22 mouse cellular contexts compared by ENCODE assay signal in genomic region chr9:57610359-57610826, GRCm38 (mm10). TPM values are rescaled to one million over a fixed set of nuclear protein-coding genes. Genes with fewer than 3 reads are reported as not detected.
DNase-seq lines count a peak whose midpoint lies in the region; ATAC-seq and TF ChIP-seq lines count a peak whose summit lies in the region.
"Had no signal": no experiment of that assay in that cellular context is flagged by ENCODE, and none has a peak within 500 bp of the region (broad histone marks: within the 10 kb centered on the region; RNA-seq: fewer than 3 reads in every experiment).

No protein-coding gene starts in this region.

- H3K9ac ChIP-seq in liver, adult 2 months (ENCODE audit: low read depth, low read length), result no peak overlapping the region
- H3K9ac ChIP-seq in forebrain, postnatal 0 days, result no peak overlapping the region
- H3K9ac ChIP-seq: liver, embryonic 14.5 days; midbrain, embryonic 12.5 days; neural tube, embryonic 13.5 days had no signal

- no peak overlapping the region for H3K4me2 ChIP-seq in forebrain, postnatal 0 days (ENCODE audit: low read depth)
- H3K4me2 ChIP-seq: midbrain, embryonic 12.5 days; neural tube, embryonic 13.5 days had no signal

- H3K27me3 ChIP-seq in cerebellum, adult 2 months (ENCODE audit: control insufficient read depth, insufficient read depth, low read length), result no peaks in the 10 kb centered on the region
- H3K27me3 ChIP-seq in liver, adult 2 months (ENCODE audit: control insufficient read depth, insufficient read depth, low read length), result peaks cover 4% of the 10 kb centered on the region; the same call in 1 of the 2 replicates
- H3K27me3 ChIP-seq in forebrain, postnatal 0 days (ENCODE audit: insufficient read depth, low read length), result peaks cover 14% of the 10 kb centered on the region

- no peak overlapping the region for H3K4me3 ChIP-seq in cerebellum, adult 2 months (replicated peaks; ENCODE audit: insufficient read depth, low read depth, low read length)
- H3K4me3 ChIP-seq in liver, adult 2 months (ENCODE audit: insufficient read depth, low read depth, low read length), result no peak overlapping the region
- no peak overlapping the region for H3K4me3 ChIP-seq in forebrain, postnatal 0 days (ENCODE audit: low read depth, low read length)
- H3K4me3 ChIP-seq: gastrocnemius, adult 2 months; heart, embryonic 10.5 days; midbrain, embryonic 12.5 days; neural tube, embryonic 13.5 days had no signal

- WGBS in cerebellum, adult 2 months, result 17% methylated on average over 3 of the region's 3 CpGs
- 55% methylated on average over 3 of the region's 3 CpGs for WGBS in liver, adult 2 months
- 25% methylated on average over 3 of the region's 3 CpGs for WGBS in forebrain, postnatal 0 days

- H3K4me1 ChIP-seq in cerebellum, adult 2 months (ENCODE audit: control insufficient read depth, insufficient read depth, low read length), result peaks cover 20% of the 10 kb centered on the region
- no peaks in the 10 kb centered on the region for H3K4me1 ChIP-seq in liver, adult 2 months (ENCODE audit: control insufficient read depth, insufficient read depth, low read length)
- peaks cover 13% of the 10 kb centered on the region for H3K4me1 ChIP-seq in forebrain, postnatal 0 days (ENCODE audit: insufficient read depth)

- no peaks in the 10 kb centered on the region for H3K79me2 ChIP-seq in liver, adult 2 months (ENCODE audit: control insufficient read depth, insufficient read depth, low read length)

- no peaks in the 10 kb centered on the region for H3K36me3 ChIP-seq in liver, adult 2 months (ENCODE audit: control insufficient read depth, insufficient read depth, low read length)
- no peaks in the 10 kb centered on the region for H3K36me3 ChIP-seq in forebrain, postnatal 0 days (ENCODE audit: insufficient read depth)
- H3K36me3 ChIP-seq: heart, embryonic 10.5 days; midbrain, embryonic 12.5 days; neural tube, embryonic 13.5 days had no signal

- TF ChIP-seq CTCF in cerebellum, adult 2 months (IDR thresholded peaks at IDR 0.05; ENCODE audit: borderline replicate concordance, insufficient read depth, low read depth, low read length), result no peak
- TF ChIP-seq CTCF in liver, adult 2 months (IDR thresholded peaks at IDR 0.05; ENCODE audit: low read depth, low read length), result no peak
- no peak for TF ChIP-seq CTCF in forebrain, postnatal 0 days (IDR thresholded peaks at IDR 0.05; ENCODE audit: low read depth)

- peak; percentile 68 for ATAC-seq in forebrain, postnatal 0 days
- ATAC-seq in megakaryocyte progenitor cell, adult 5-6 weeks (replicated peaks; ENCODE audit: poor library complexity), result no peak
- ATAC-seq: intestine, embryonic 16.5 days had no signal

- no peaks in the 10 kb centered on the region for H3K9me3 ChIP-seq in forebrain, postnatal 0 days (ENCODE audit: low read length)
- H3K9me3 ChIP-seq: heart, embryonic 10.5 days; midbrain, embryonic 12.5 days; neural tube, embryonic 13.5 days had no signal

- peak overlapping the region; percentile 36; the same call in 1 of the 2 replicates for H3K27ac ChIP-seq in cerebellum, adult 2 months (ENCODE audit: insufficient read depth, low read length)
- H3K27ac ChIP-seq in liver, adult 2 months (replicated peaks; ENCODE audit: insufficient read depth, low read depth, low read length), result no peak overlapping the region
- H3K27ac ChIP-seq in forebrain, postnatal 0 days (ENCODE audit: low read depth, low read length), result peak overlapping the region; percentile 42; the same call in 1 of the 2 replicates
- H3K27ac ChIP-seq: gastrocnemius, adult 2 months; heart, embryonic 10.5 days; kidney, postnatal 0 days; liver, embryonic 14.5 days; neural tube, embryonic 13.5 days; stomach, postnatal 0 days had no signal

- no peak for TF ChIP-seq POLR2A in cerebellum, adult 2 months (IDR thresholded peaks at IDR 0.05; ENCODE audit: borderline replicate concordance, insufficient read depth, low read length)
- TF ChIP-seq POLR2A in liver, adult 2 months (IDR thresholded peaks at IDR 0.05; ENCODE audit: extremely low read depth, insufficient read depth, low read length), result no peak

- peak; percentile 54 to 70 for DNase-seq in cerebellum, adult 2 months
- no peak for DNase-seq in cerebellum, postnatal 4 days (ENCODE audit: low spot score in 2 of 2)
- peak; percentile 46 for DNase-seq in liver, adult 2 months (ENCODE audit: extremely low read depth, low read depth, low spot score)
- DNase-seq in liver (no peak), adipocyte (ENCODE audit: low spot score) (peak; percentile 92)
- DNase-seq in forebrain, postnatal 0 days, result peak; percentile 75
- DNase-seq in adrenal gland, postnatal 4 days (ENCODE audit: low spot score in 2 of 2), result no peak
- DNase-seq: gastrocnemius, adult 2 months; left cerebral cortex, postnatal 4 days; lung, postnatal 10 days had no signal

RNA-seq across cellular contexts. Expression of gene Cplx3, which starts 4.3 kb away (rescaled TPM):
- 1.4 and 1.5 TPM in 2 replicates for polyA plus RNA-seq in cerebellum, adult 2 months (2012; rRNA removed)
- total RNA-seq in liver, adult 2 months (2014; rRNA removed), result not detected in 2 replicates
- polyA plus RNA-seq in liver, adult 2 months (2012; rRNA removed), result not detected in 2 replicates
- total RNA-seq in forebrain, postnatal 0 days (2014; rRNA removed), result 0.67 and 1.8 TPM in 2 replicates
- 1.2 and 2.6 TPM in 2 replicates for polyA plus RNA-seq in forebrain, postnatal 0 days (2015; fragmentation: Nextera tagmentation; extraction: Ambion mirVana)
- not detected in 2 replicates for total RNA-seq in megakaryocyte progenitor cell, adult 5-6 weeks (2015)
- total RNA-seq in megakaryocyte progenitor cell, adult 5-6 weeks (2017), result not detected in 2 replicates
- total RNA-seq in adrenal gland, postnatal 4 days (2021), result not detected
- total RNA-seq: ES-E14; gastrocnemius, adult 2 months; heart, postnatal 25 days had no signal
- polyA plus RNA-seq: intestine, embryonic 16.5 days; kidney, postnatal 0 days; liver, embryonic 14.5 days; neural tube, embryonic 13.5 days; stomach, postnatal 0 days; urinary bladder, adult 2 months had no signal

RNA-seq across cellular contexts. Expression of gene Lman1l, which starts 10.2 kb away (rescaled TPM):
- polyA plus RNA-seq in cerebellum, adult 2 months (2012; rRNA removed), result 0.06 TPM in 1 of 2 replicates, not detected in the other
- not detected in 2 replicates for total RNA-seq in liver, adult 2 months (2014; rRNA removed)
- not detected in 2 replicates for polyA plus RNA-seq in liver, adult 2 months (2012; rRNA removed)
- total RNA-seq in forebrain, postnatal 0 days (2014; rRNA removed), result not detected in 2 replicates
- polyA plus RNA-seq in forebrain, postnatal 0 days (2015; fragmentation: Nextera tagmentation; extraction: Ambion mirVana), result not detected in 2 replicates
- total RNA-seq in megakaryocyte progenitor cell, adult 5-6 weeks (2015), result not detected in 2 replicates
- not detected in 2 replicates for total RNA-seq in megakaryocyte progenitor cell, adult 5-6 weeks (2017)
- not detected for total RNA-seq in adrenal gland, postnatal 4 days (2021)
- total RNA-seq: gastrocnemius, adult 2 months; heart, postnatal 25 days; layer of hippocampus, postnatal 10 days had no signal
- polyA plus RNA-seq: heart, embryonic 10.5 days; intestine, embryonic 16.5 days; kidney, postnatal 0 days; liver, embryonic 14.5 days; neural tube, embryonic 13.5 days; stomach, postnatal 0 days had no signal

RNA-seq across cellular contexts. Expression of gene Ulk3, which starts 21.1 kb away (rescaled TPM):
- 39.5 and 40.3 TPM in 2 replicates for polyA plus RNA-seq in cerebellum, adult 2 months (2012; rRNA removed)
- 4.5 and 5.7 TPM in 2 replicates for total RNA-seq in liver, adult 2 months (2014; rRNA removed)
- polyA plus RNA-seq in liver, adult 2 months (2012; rRNA removed), result 9.8 and 16.8 TPM in 2 replicates
- 24.6 and 31.4 TPM in 2 replicates for total RNA-seq in forebrain, postnatal 0 days (2014; rRNA removed)
- polyA plus RNA-seq in forebrain, postnatal 0 days (2015; fragmentation: Nextera tagmentation; extraction: Ambion mirVana), result 6.0 and 15.6 TPM in 2 replicates
- total RNA-seq in megakaryocyte progenitor cell, adult 5-6 weeks (2015), result 4.0 and 4.6 TPM in 2 replicates
- total RNA-seq in megakaryocyte progenitor cell, adult 5-6 weeks (2017), result 1.8 and 2.9 TPM in 2 replicates
- total RNA-seq in adrenal gland, postnatal 4 days (2021), result 10 to 100 TPM; 23.4 to 29.2 TPM

RNA-seq across cellular contexts. Expression of gene Csk, which starts 43.0 kb away (rescaled TPM):
- 45.5 and 57.2 TPM in 2 replicates for polyA plus RNA-seq in cerebellum, adult 2 months (2012; rRNA removed)
- 18.3 and 32.8 TPM in 2 replicates for total RNA-seq in liver, adult 2 months (2014; rRNA removed)
- polyA plus RNA-seq in liver, adult 2 months (2012; rRNA removed), result 31.4 and 33.9 TPM in 2 replicates
- 105 and 135 TPM in 2 replicates for total RNA-seq in forebrain, postnatal 0 days (2014; rRNA removed)
- 37.0 and 46.3 TPM in 2 replicates for polyA plus RNA-seq in forebrain, postnatal 0 days (2015; fragmentation: Nextera tagmentation; extraction: Ambion mirVana)
- 58.6 and 71.3 TPM in 2 replicates for total RNA-seq in megakaryocyte progenitor cell, adult 5-6 weeks (2015)
- total RNA-seq in megakaryocyte progenitor cell, adult 5-6 weeks (2017), result 119 and 152 TPM in 2 replicates
- total RNA-seq in adrenal gland, postnatal 4 days (2021), result 10 to 100 TPM; 91.3 to 92.4 TPM

RNA-seq across cellular contexts. Expression of gene Scamp2, which starts 49.6 kb away (rescaled TPM):
- polyA plus RNA-seq in cerebellum, adult 2 months (2012; rRNA removed), result 35.5 and 38.8 TPM in 2 replicates
- 10.5 and 10.7 TPM in 2 replicates for total RNA-seq in liver, adult 2 months (2014; rRNA removed)
- polyA plus RNA-seq in liver, adult 2 months (2012; rRNA removed), result 28.4 and 32.6 TPM in 2 replicates
- total RNA-seq in forebrain, postnatal 0 days (2014; rRNA removed), result 29.3 and 36.3 TPM in 2 replicates
- polyA plus RNA-seq in forebrain, postnatal 0 days (2015; fragmentation: Nextera tagmentation; extraction: Ambion mirVana), result 37.3 and 42.8 TPM in 2 replicates
- total RNA-seq in megakaryocyte progenitor cell, adult 5-6 weeks (2015), result 71.1 and 73.2 TPM in 2 replicates
- 26.2 and 28.2 TPM in 2 replicates for total RNA-seq in megakaryocyte progenitor cell, adult 5-6 weeks (2017)
- total RNA-seq in adrenal gland, postnatal 4 days (2021), result 10 to 100 TPM; 63.4 to 72.2 TPM

Comparison
In these comparisons a context has a peak if more than half of its experiments do, and no peak if none do; other contexts are left out.
1. DNase-seq: peak in cerebellum, adult 2 months (2 of 2), liver, adult 2 months (single experiment), adipocyte (single experiment) and forebrain, postnatal 0 days (single experiment); none in cerebellum, postnatal 4 days (0 of 2), liver (single experiment) and adrenal gland, postnatal 4 days (0 of 2).